Mouse (Mus musculus) heart, postnatal 0 days (tissue): ENCODE measurements around the gene Cdt1. TPM values are rescaled to one million over a fixed set of nuclear protein-coding genes. Genes with fewer than 3 reads are reported as not detected.

Experiments used
- ATAC-seq: fragments of 200-750 bp; cut with Nextera tagmentation; 2 replicates; pipeline ENCODE4 v1.8.0; 2017; ENCODE audit warnings: low read depth, moderate number of reproducible peaks, moderate library complexity; ENCODE audit not compliant: insufficient read depth
- DNase-seq: peaks from one replicate; pipeline ENCODE4 v3.0.0-alpha.2; 2016; ENCODE audit warnings: low spot score
- H3K27ac ChIP-seq: fragments of 300-500 bp; sonication (generic); 2 replicates; pipeline ENCODE4 v1.5.1; 2014; ENCODE audit warnings: low read depth, mild to moderate bottlenecking
- H3K27me3 ChIP-seq: fragments of 300-500 bp; sonication (generic); 2 replicates; pipeline ENCODE4 v1.6.1; 2014; ENCODE audit warnings: low read length, mixed read lengths; ENCODE audit not compliant: control insufficient read depth, insufficient read depth
- H3K36me3 ChIP-seq: fragments of 300-500 bp; sonication (generic); replicated peaks from 2 replicates; pipeline ENCODE4 v1.6.1; 2014; ENCODE audit warnings: low read length, mixed read lengths; ENCODE audit not compliant: control insufficient read depth, insufficient read depth
- H3K4me1 ChIP-seq: fragments of 300-500 bp; sonication (generic); 2 replicates; pipeline ENCODE4 v1.6.1; 2014; ENCODE audit warnings: antibody characterized with exemption; ENCODE audit not compliant: control insufficient read depth, insufficient read depth
- H3K4me2 ChIP-seq: fragments of 300-500 bp; sonication (generic); 2 replicates; pipeline ENCODE4 v1.6.1; 2014; ENCODE audit warnings: low read depth, mild to moderate bottlenecking, low read length, moderate library complexity
- H3K4me3 ChIP-seq: fragments of 300-500 bp; sonication (generic); 2 replicates; pipeline ENCODE4 v1.5.1; 2014; ENCODE audit warnings: low read depth, low read length
- H3K9ac ChIP-seq: fragments of 300-500 bp; sonication (generic); replicated peaks from 2 replicates; pipeline ENCODE4 v1.6.1; 2014; ENCODE audit warnings: low read depth, low read length, mixed read lengths
- H3K9me3 ChIP-seq: fragments of 300-500 bp; sonication (generic); replicated peaks from 2 replicates; pipeline ENCODE4 v1.6.1; 2016; ENCODE audit warnings: low read length; ENCODE audit not compliant: control insufficient read depth
- CTCF ChIP-seq: IDR thresholded peaks from 2 replicates; pipeline ENCODE4 v1.5.1; 2016; ENCODE audit warnings: antibody characterized with exemption, control low read depth, low read depth
- EP300 ChIP-seq: IDR thresholded peaks from 2 replicates; pipeline ENCODE4 v1.6.1; 2016; ENCODE audit warnings: antibody characterized with exemption, low read depth
- WGBS: fragments of 180-500 bp; shearing (Covaris S2); extraction: QIAGEN DNeasy Blood & Tissue Kit; methylation state at CpG from one replicate; pipeline ENCODE4 v1.1.7; 2014; 5-methylcytosine and 5-hydroxymethylcytosine counted together
- polyA plus RNA-seq: library from polyadenylated mRNA; unstranded; fragments of >200 nt; fragmentation: Nextera tagmentation; extraction: Ambion mirVana; gene quantifications from 2 replicates; pipeline ENCODE4 v1.2.1, GENCODE M21; 2015
- total RNA-seq: library from RNA; depleted of rRNA; stranded (reverse); fragments of >200 nt; gene quantifications from 2 replicates; pipeline ENCODE4 v1.2.3, GENCODE M21; 2014; ENCODE audit warnings: low replicate concordance

Gene Cdt1
- total and polyA plus RNA-seq, 2 experiments from 2014 or later: 9.9 to 27.5 TPM

- WGBS: no CpG with 5 or more reads among the region's 43 CpGs
- ATAC-seq: peak; percentile 30
Observed at GRCm38 (mm10) chr8:122550995-122551264, 16.9 kb upstream of the Cdt1 start.

DNA sequence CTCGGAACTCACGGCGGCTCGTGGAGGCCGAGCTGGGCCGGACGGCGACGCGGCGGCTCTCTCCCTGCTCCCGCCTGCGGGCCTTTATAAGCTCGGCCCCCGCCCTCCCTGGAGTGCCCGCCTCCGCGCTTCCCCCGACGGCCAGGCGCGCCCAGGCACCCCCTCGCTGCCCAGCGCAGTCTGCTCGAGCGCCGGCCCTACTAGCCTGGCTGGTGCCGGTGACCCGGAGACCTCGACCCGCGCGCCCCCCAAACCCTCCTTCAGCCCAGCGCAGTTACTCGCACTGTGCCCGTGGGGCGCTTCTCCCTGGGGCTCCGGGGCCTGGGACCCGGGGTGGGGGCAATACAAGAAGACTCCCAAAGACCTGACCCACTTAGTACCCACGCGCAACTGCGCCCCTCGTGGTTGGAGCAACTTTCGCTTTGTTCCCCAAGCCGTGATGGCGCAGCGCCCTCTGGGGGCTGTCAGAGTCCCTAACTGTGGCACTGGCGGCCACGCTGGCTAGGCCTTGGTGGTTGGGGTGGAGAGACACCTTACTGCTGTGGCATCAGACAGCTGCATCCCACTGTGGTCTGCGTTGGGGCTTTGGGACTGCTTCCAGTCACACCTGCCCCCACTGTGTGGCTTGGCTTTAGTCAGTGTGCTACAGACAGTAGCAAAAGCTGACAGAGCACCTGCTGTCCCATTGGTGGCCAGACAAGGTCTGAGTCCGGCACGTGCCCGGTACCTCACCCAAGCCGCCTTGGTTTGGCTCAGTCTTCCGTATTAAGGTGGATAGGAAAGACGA, 16.4 kb upstream of the Cdt1 start, which contains the start of gene Piezo1:
TSS of gene Piezo1 (minus strand) at position 65 of the 787 bp plus-strand sequence.
- peak within 1 kb of the TSS; percentile 71 for H3K27ac ChIP-seq
- H3K27me3 ChIP-seq: no peaks in the 10 kb centered on the region
- WGBS: 14% methylated on average over 36 of the region's 56 CpGs
- H3K9me3 ChIP-seq: no peaks in the 10 kb centered on the region
- no peaks in the 10 kb centered on the region for H3K36me3 ChIP-seq
- ATAC-seq (peak; percentile 78), DNase-seq (peak; percentile 81)
- peaks cover 15% of the 10 kb centered on the region for H3K4me1 ChIP-seq
- peak; percentile 100 for TF ChIP-seq CTCF
- 0 out of 2 replicates have a peak, but pooled peaks have one; percentile 19 for TF ChIP-seq EP300
- peak within 1 kb of the TSS; percentile 67 for H3K4me2 ChIP-seq
- H3K9ac ChIP-seq: peak within 1 kb of the TSS; percentile 65
- peak within 1 kb of the TSS; percentile 64 for H3K4me3 ChIP-seq

More at GRCm38 (mm10) chr8:122550995-122551264, 16.9 kb upstream of the Cdt1 start:
- Histone ChIP-seq H3K27ac (peak overlapping the region; percentile 71), H3K4me2 (peak overlapping the region; percentile 67), H3K9me3 (no peaks in the 10 kb centered on the region), H3K36me3 (no peaks in the 10 kb centered on the region), H3K9ac (peak overlapping the region; percentile 65), H3K27me3 (no peaks in the 10 kb centered on the region), H3K4me1 (peaks cover 20% of the 10 kb centered on the region), H3K4me3 (peak overlapping the region; percentile 64)
- TF ChIP-seq CTCF: no peak
- TF ChIP-seq EP300: no peak
- DNase-seq: no peak

- Histone ChIP-seq H3K4me3 (no peak overlapping the region), H3K9ac (no peak overlapping the region), H3K9me3 (no peaks in the 10 kb centered on the region), H3K27ac (no peak overlapping the region), H3K4me1 (no peaks in the 10 kb centered on the region), H3K36me3 (no peaks in the 10 kb centered on the region), H3K27me3 (no peaks in the 10 kb centered on the region), H3K4me2 (no peak overlapping the region)
- WGBS: 40% methylated on average over 6 of the region's 6 CpGs
- ATAC-seq (no peak), DNase-seq (no peak)
- TF ChIP-seq CTCF: no peak
- TF ChIP-seq EP300: no peak
Observed at GRCm38 (mm10) chr8:122554786-122555185, 13.0 kb upstream of the Cdt1 start.

- 62% methylated on average over 12 of the region's 12 CpGs for WGBS
- DNase-seq: peak; percentile 49
- Histone ChIP-seq H3K27me3 (no peaks in the 10 kb centered on the region), H3K9me3 (no peaks in the 10 kb centered on the region), H3K27ac (peak overlapping the region; percentile 77), H3K4me3 (0 out of 2 replicates have a peak overlapping the region, but pooled peaks have one; percentile 8), H3K4me2 (peak overlapping the region; percentile 30; the same call in 1 of the 2 replicates), H3K9ac (no peak overlapping the region; the same call in 1 of the 2 replicates), H3K4me1 (no peaks in the 10 kb centered on the region), H3K36me3 (no peaks in the 10 kb centered on the region)
- ATAC-seq: peak; percentile 64
- no peak for TF ChIP-seq EP300
- TF ChIP-seq CTCF: no peak
Observed at GRCm38 (mm10) chr8:122556030-122557009, 11.5 kb upstream of the Cdt1 start.

GRCm38 (mm10) chr8:122557248-122558038, 10.4 kb upstream of the Cdt1 start:
- H3K9ac ChIP-seq: no peak overlapping the region
- peak overlapping the region; percentile 30; the same call in 1 of the 2 replicates for H3K4me2 ChIP-seq
- no peaks in the 10 kb centered on the region for H3K9me3 ChIP-seq
- no peaks in the 10 kb centered on the region for H3K27me3 ChIP-seq
- H3K4me3 ChIP-seq: no peak overlapping the region
- H3K4me1 ChIP-seq: no peaks in the 10 kb centered on the region
- no peaks in the 10 kb centered on the region for H3K36me3 ChIP-seq
- ATAC-seq: no peak
- no peak for TF ChIP-seq EP300
- peak overlapping the region; percentile 77; the same call in 1 of the 2 replicates for H3K27ac ChIP-seq
- DNase-seq: no peak
- 47% methylated on average over 10 of the region's 10 CpGs for WGBS
